Mouse (Mus musculus): ENCODE measurements around the gene Btbd1. TPM values are rescaled to one million over a fixed set of nuclear protein-coding genes. Genes with fewer than 3 reads are reported as not detected.
"Not testable (repeated sequence)": the region's sequence is repeated elsewhere in the genome, so short reads cannot be mapped to it uniquely, and the experiment has no call there.

Btbd1 gene
- total and polyA plus RNA-seq, 3 experiments, result 9.2 to 91.8 (median 74.6) TPM

DNA sequence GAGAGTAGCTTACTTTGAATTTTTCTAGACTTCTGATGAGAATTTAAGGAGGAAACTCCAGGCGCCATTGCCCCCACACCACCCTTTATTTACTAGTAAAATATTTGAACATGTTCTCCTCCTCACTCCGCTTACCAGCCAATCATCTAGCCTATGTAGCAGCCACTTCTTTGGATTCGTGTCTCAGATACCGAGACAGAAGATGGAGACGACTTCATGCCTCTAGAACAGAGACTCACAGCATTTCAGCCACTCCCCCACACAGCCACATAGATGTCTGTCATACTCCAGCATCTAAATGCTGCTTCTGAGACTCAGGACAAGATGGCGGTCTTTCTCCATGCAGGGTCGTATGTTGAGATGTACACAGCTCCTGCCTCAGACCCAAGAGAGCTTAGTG is 12.9 kb upstream of the Btbd1 start:
- Histone ChIP-seq H3K9me3 (replicated peaks) (no peaks in the 10 kb centered on the region), H3K27me3 (ENCODE audit: insufficient read depth, low read length) (peaks cover 23% of the 10 kb centered on the region), H3K4me3 (ENCODE audit: low read depth, low read length) (no peak overlapping the region), H3K36me3 (replicated peaks) (no peaks in the 10 kb centered on the region), H3K4me1 (ENCODE audit: insufficient read depth, low read depth, low read length) (no peaks in the 10 kb centered on the region)
- ATAC-seq (ENCODE audit: extremely low read depth, insufficient number of reproducible peaks, low FRiP score, poor library complexity, severe bottlenecking), result no peak
- no peak for DNase-seq (ENCODE audit: low spot score)
- no peak for TF ChIP-seq GATA2 (IDR thresholded peaks at IDR 0.05; ENCODE audit: borderline replicate concordance, low read depth, low read length)
- no peak for TF ChIP-seq POLR2AphosphoS5 (IDR thresholded peaks at IDR 0.05; ENCODE audit: insufficient replicate concordance, low read depth, low read length)
- TF ChIP-seq GATA1 (IDR thresholded peaks at IDR 0.05; ENCODE audit: borderline replicate concordance, low read length), result no peak
- no peak for TF ChIP-seq CTCF (IDR thresholded peaks at IDR 0.05; ENCODE audit: low read depth, low read length)

DNA sequence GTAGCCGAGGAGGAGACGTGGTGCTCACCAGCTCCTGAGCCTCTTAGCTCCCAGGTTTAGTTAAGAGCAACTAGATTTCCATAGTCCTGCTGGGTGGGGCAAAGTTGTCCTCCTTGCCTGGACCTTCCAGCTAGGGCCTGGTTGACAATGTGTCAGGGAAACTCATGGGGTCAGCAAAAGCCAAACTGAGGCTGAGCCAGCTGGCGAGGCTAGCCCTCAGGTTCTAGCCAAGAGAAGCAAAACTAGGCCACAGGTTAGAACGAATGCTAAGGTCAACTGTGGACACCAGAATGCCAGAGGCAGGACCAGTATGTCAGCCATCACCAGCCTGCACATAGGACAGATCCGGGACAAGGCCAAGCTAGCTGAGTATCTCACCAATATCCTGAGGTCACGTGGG is 12.2 kb upstream of the Btbd1 start:
- H3K36me3 ChIP-seq (replicated peaks), result no peaks in the 10 kb centered on the region

DNA sequence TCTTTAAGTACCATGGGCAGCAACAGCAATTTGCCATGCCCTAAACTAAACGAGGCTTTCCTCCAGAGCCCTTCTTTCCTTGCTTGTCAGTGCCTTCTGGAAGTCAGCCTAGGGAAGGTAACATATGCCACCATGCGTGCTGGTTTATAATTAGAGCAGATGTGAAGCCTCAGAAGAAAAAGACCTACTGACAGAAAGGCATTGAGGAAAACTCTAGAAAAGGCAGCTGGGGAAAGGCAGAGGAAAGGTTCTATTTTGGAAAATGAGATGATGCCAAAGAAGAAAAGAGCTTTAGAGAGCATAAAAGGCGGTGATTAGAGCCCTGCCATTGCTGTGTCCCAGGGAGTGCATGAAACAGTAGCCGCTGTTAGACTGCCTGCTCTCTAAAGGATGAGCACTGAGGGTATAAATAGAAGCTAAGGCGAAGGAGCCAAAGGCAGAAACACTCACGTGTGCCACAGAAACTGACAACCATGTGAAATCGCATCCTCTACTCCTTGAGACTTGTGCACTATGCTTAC is 11.5 kb upstream of the Btbd1 start:
- Histone ChIP-seq H3K36me3 (replicated peaks) (no peaks in the 10 kb centered on the region), H3K4me3 (ENCODE audit: low read depth, low read length) (no peak overlapping the region), H3K9me3 (replicated peaks) (no peaks in the 10 kb centered on the region), H3K4me1 (ENCODE audit: insufficient read depth, low read depth, low read length) (no peaks in the 10 kb centered on the region), H3K27me3 (ENCODE audit: insufficient read depth, low read length) (peaks cover 25% of the 10 kb centered on the region)
- DNase-seq (ENCODE audit: low spot score) (no peak), ATAC-seq (ENCODE audit: extremely low read depth, insufficient number of reproducible peaks, low FRiP score, poor library complexity, severe bottlenecking) (no peak)
- TF ChIP-seq GATA2 (IDR thresholded peaks at IDR 0.05; ENCODE audit: borderline replicate concordance, low read depth, low read length), result no peak
- TF ChIP-seq CTCF (IDR thresholded peaks at IDR 0.05; ENCODE audit: low read depth, low read length), result no peak
- TF ChIP-seq TAL1 (conservative IDR thresholded peaks at IDR 0.05; ENCODE audit: low read depth, low read length), result no peak
- no peak for TF ChIP-seq GATA1 (IDR thresholded peaks at IDR 0.05; ENCODE audit: borderline replicate concordance, low read length)
- TF ChIP-seq POLR2AphosphoS5 (IDR thresholded peaks at IDR 0.05; ENCODE audit: insufficient replicate concordance, low read depth, low read length), result no peak

More for the DNA sequence above, 12.2 kb upstream of the Btbd1 start:
- peaks cover 25% of the 10 kb centered on the region for H3K27me3 ChIP-seq (ENCODE audit: insufficient read depth, low read length)
- H3K4me3 ChIP-seq (ENCODE audit: low read depth, low read length), result no peak overlapping the region
- DNase-seq (ENCODE audit: low spot score), result no peak
- TF ChIP-seq POLR2AphosphoS5 (IDR thresholded peaks at IDR 0.05; ENCODE audit: insufficient replicate concordance, low read depth, low read length) (no peak), GATA2 (IDR thresholded peaks at IDR 0.05; ENCODE audit: borderline replicate concordance, low read depth, low read length) (no peak), GATA1 (IDR thresholded peaks at IDR 0.05; ENCODE audit: borderline replicate concordance, low read length) (no peak), CTCF (IDR thresholded peaks at IDR 0.05; ENCODE audit: low read depth, low read length) (no peak), TAL1 (conservative IDR thresholded peaks at IDR 0.05; ENCODE audit: low read depth, low read length) (no peak)
- H3K9me3 ChIP-seq (replicated peaks), result no peaks in the 10 kb centered on the region
- H3K4me1 ChIP-seq (ENCODE audit: insufficient read depth, low read depth, low read length), result no peaks in the 10 kb centered on the region
- ATAC-seq (ENCODE audit: extremely low read depth, insufficient number of reproducible peaks, low FRiP score, poor library complexity, severe bottlenecking), result no peak

DNA sequence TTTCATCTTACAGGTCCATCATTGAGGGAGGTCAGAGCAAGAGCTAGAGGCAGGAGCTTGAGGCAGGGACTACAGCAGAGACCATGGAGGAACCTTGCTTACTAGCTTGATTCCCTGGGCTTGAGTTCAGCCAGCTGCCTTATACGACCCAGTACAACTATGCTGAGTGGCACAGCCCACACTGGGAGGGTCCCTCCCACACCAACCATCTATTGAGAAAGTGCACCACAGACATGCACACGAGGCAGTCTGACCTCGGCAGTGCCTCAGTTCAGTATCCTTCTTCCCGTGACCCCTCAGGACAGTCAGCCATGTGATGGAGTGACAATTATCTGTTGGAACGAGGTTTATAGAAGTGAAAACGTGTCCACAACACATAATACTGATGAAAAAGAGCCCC is 10.5 kb upstream of the Btbd1 start:
- Histone ChIP-seq H3K9me3 (replicated peaks) (no peaks in the 10 kb centered on the region), H3K4me1 (ENCODE audit: insufficient read depth, low read depth, low read length) (no peaks in the 10 kb centered on the region), H3K4me3 (ENCODE audit: low read depth, low read length) (no peak overlapping the region), H3K36me3 (replicated peaks) (no peaks in the 10 kb centered on the region), H3K27me3 (ENCODE audit: insufficient read depth, low read length) (peaks cover 25% of the 10 kb centered on the region)
- DNase-seq (ENCODE audit: low spot score) (no peak), ATAC-seq (ENCODE audit: extremely low read depth, insufficient number of reproducible peaks, low FRiP score, poor library complexity, severe bottlenecking) (no peak)
- TF ChIP-seq POLR2AphosphoS5 (IDR thresholded peaks at IDR 0.05; ENCODE audit: insufficient replicate concordance, low read depth, low read length), result no peak
- no peak for TF ChIP-seq CTCF (IDR thresholded peaks at IDR 0.05; ENCODE audit: low read depth, low read length)
- TF ChIP-seq TAL1 (conservative IDR thresholded peaks at IDR 0.05; ENCODE audit: low read depth, low read length), result no peak
- TF ChIP-seq GATA1 (IDR thresholded peaks at IDR 0.05; ENCODE audit: borderline replicate concordance, low read length), result no peak
- TF ChIP-seq GATA2 (IDR thresholded peaks at IDR 0.05; ENCODE audit: borderline replicate concordance, low read depth, low read length), result no peak

DNA sequence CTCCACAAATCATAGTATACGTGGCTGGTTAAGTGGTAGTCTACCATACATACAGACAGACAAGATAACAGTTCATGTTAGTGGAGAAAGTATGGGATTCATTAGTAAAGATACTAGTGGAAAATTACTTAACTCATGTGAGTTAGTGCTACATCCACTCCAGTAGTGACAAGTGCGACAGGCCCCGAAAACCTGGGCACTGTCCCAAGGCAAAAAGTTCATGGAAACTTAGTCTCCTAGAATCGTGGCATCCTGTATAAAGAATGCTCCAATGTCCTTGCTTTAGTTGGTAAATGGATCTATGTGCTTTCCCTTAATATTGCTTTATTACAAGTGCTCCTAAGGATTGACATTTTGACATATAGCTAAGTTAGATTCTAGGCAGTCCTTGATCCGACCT is 8.5 kb upstream of the Btbd1 start:
- not testable (repeated sequence) for H3K4me3 ChIP-seq (ENCODE audit: low read depth, low read length); H3K4me1 ChIP-seq (ENCODE audit: insufficient read depth, low read depth, low read length); H3K9me3 ChIP-seq (replicated peaks); ATAC-seq (ENCODE audit: extremely low read depth, insufficient number of reproducible peaks, low FRiP score, poor library complexity, severe bottlenecking); H3K36me3 ChIP-seq (replicated peaks); DNase-seq (ENCODE audit: low spot score)
- peaks cover 22% of the 10 kb centered on the region for H3K27me3 ChIP-seq (ENCODE audit: insufficient read depth, low read length)

DNA sequence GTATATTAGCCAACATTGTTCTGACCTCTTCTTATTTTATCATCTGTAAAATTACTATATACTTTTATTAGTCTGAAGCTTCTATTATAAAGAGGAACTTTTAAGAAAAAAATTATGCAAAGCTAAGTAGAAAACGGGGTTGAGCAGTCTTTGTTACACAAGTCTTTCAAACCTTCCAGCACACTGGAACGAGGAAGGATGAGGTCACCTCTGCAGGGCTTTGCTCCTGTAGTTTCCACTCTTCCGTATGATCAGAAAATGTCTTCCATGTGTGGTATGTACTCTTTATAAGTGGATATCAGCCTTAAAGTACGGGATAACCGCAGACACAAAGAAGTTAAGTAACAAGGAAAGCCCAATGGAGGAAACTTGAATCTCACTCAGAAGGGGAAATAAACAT is 6.2 kb upstream of the Btbd1 start:
- Histone ChIP-seq H3K36me3 (replicated peaks) (no peaks in the 10 kb centered on the region), H3K27me3 (ENCODE audit: insufficient read depth, low read length) (peaks cover 9% of the 10 kb centered on the region), H3K4me3 (ENCODE audit: low read depth, low read length) (no peak overlapping the region), H3K9me3 (replicated peaks) (no peaks in the 10 kb centered on the region), H3K4me1 (ENCODE audit: insufficient read depth, low read depth, low read length) (no peaks in the 10 kb centered on the region; the same call in 1 of the 2 replicates)
- ATAC-seq (ENCODE audit: extremely low read depth, insufficient number of reproducible peaks, low FRiP score, poor library complexity, severe bottlenecking), result no peak
- TF ChIP-seq CTCF (IDR thresholded peaks at IDR 0.05; ENCODE audit: low read depth, low read length) (no peak), GATA2 (IDR thresholded peaks at IDR 0.05; ENCODE audit: borderline replicate concordance, low read depth, low read length) (no peak), POLR2AphosphoS5 (IDR thresholded peaks at IDR 0.05; ENCODE audit: insufficient replicate concordance, low read depth, low read length) (no peak), TAL1 (conservative IDR thresholded peaks at IDR 0.05; ENCODE audit: low read depth, low read length) (no peak), GATA1 (IDR thresholded peaks at IDR 0.05; ENCODE audit: borderline replicate concordance, low read length) (no peak)
- DNase-seq (ENCODE audit: low spot score), result no peak

DNA sequence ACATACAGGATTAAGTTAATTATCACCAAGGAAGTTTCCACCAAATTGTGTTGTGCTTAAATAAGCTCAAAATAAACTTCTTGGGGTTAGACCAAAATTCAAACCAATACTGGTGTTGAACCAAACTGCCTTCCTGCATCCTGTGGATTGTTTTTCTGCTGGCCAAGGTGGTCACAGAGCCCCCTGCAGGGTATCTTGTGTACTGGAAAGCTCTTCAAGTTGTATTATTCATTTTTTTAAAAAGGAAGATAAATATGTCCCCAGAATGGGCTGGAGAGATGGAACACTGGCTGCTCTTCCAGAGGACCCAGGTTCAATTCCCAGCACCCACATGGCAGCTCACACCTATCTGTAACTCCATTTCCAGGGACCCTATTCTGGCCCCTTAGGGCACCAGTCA is 5.6 kb upstream of the Btbd1 start:
- DNase-seq (ENCODE audit: low spot score) (no peak), ATAC-seq (ENCODE audit: extremely low read depth, insufficient number of reproducible peaks, low FRiP score, poor library complexity, severe bottlenecking) (no peak)
- peaks cover 3% of the 10 kb centered on the region for H3K4me1 ChIP-seq (ENCODE audit: insufficient read depth, low read depth, low read length)
- H3K4me3 ChIP-seq (ENCODE audit: low read depth, low read length), result no peak overlapping the region
- no peaks in the 10 kb centered on the region for H3K36me3 ChIP-seq (replicated peaks)
- no peak for TF ChIP-seq POLR2AphosphoS5 (IDR thresholded peaks at IDR 0.05; ENCODE audit: insufficient replicate concordance, low read depth, low read length)
- TF ChIP-seq GATA1 (IDR thresholded peaks at IDR 0.05; ENCODE audit: borderline replicate concordance, low read length), result no peak
- TF ChIP-seq CTCF (IDR thresholded peaks at IDR 0.05; ENCODE audit: low read depth, low read length), result no peak
- TF ChIP-seq GATA2 (IDR thresholded peaks at IDR 0.05; ENCODE audit: borderline replicate concordance, low read depth, low read length), result no peak
- TF ChIP-seq TAL1 (conservative IDR thresholded peaks at IDR 0.05; ENCODE audit: low read depth, low read length), result no peak
- H3K27me3 ChIP-seq (ENCODE audit: insufficient read depth, low read length), result peaks cover 6% of the 10 kb centered on the region
- H3K9me3 ChIP-seq (replicated peaks), result no peaks in the 10 kb centered on the region
